Mouse (Mus musculus): Measurements from ENCODE around the gene Mrps36.
A peak's percentile ranks its signal among the peaks of the same experiment; 100 is the strongest.
"Not testable (repeated sequence)": the region's sequence is repeated elsewhere in the genome, so short reads cannot be mapped to it uniquely, and the experiment has no call there.

Gene Mrps36

GRCm38 (mm10) chr13:100732756-100733155 is 11.7 kb downstream of the Mrps36 start:
- no peak for DNase-seq (ENCODE audit: low spot score in 2 of 2)

GRCm38 (mm10) chr13:100731462-100732046 is 12.9 kb downstream of the Mrps36 start:
- DNase-seq (ENCODE audit: low spot score in 2 of 2) = not testable (repeated sequence)

DNA sequence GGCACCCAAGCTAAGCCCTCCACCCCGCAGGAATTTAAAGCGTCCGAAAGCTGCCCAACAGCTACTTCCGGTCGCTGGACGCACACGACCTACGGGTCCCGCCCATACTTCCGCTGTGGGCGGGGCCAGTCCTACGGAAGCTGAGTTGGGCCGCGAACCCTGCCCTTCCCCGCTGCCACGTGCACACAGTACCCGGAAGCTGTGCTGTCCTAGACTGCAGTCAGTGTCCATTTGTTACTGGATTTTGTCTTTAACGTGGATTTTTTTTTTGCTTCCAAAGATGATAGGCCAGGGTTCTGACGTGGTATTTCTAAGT is 13.6 kb downstream of the Mrps36 start, which contains the start of gene Cdk7:
Cdk7 (minus strand) TSS at position 79 of the 316 bp plus-strand sequence.
- peak; percentile 86 to 91 for DNase-seq (ENCODE audit: low spot score in 2 of 2)

DNA sequence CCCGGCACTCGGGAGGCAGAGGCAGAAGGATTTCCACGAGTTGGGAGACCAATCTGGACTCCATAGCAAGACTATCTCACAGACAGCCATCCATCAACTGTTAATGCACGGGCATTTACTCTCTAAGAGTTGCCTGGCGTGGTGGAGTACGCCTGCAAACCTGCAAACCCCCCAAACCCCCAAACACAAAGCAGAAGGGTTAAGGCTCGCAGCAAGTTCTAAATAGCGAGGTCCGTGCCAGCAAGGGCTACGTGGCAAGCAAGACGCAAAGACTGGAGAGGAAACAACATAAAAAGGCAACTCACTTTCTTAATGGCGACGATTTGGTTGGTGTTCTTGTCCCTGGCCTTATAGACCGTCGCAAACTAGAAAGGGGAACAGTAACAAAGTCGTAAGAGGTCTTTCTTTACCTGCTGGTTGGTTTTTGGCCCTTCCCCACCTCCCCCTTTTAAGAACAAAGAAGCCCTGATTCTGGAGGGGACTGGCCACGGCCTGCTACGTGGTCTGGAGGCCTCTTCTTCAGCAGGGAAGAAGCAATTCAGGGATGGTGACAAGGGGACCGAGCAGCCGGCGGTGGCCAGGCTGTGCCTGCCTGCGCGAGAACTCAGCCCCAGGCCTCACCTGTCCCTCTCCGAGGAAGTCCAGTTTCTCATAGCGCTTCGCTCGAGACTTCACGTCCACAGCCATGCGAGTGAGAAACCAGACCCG is 14.2 kb downstream of the Mrps36 start:
- peak in 1 of 2 experiments; percentile 9 for DNase-seq (ENCODE audit: low spot score in 2 of 2)

GRCm38 (mm10) chr13:100728530-100728929 is 15.9 kb downstream of the Mrps36 start:
- DNase-seq (ENCODE audit: low spot score in 2 of 2) = not testable (repeated sequence)

DNA sequence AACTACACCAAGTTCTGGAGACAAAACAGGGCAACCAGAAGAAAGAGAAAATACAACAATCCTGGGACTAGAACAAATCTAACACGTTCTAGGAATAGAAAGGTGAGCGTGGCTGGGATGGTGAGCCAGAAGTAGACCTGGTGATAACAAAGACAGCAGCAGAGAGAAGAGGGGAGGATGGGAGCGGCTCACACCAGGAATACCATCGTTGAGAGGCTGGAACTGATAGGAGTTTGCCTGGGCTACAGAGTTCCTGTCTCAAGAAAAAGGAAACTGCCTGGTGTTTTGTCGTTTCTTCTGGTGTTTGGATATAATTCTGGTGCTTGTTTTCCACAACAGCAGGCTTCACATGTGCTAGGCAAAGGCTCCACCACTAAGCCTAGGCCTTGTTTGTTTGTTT is 16.4 kb downstream of the Mrps36 start:
- DNase-seq (ENCODE audit: low spot score in 2 of 2) = no peak

DNA sequence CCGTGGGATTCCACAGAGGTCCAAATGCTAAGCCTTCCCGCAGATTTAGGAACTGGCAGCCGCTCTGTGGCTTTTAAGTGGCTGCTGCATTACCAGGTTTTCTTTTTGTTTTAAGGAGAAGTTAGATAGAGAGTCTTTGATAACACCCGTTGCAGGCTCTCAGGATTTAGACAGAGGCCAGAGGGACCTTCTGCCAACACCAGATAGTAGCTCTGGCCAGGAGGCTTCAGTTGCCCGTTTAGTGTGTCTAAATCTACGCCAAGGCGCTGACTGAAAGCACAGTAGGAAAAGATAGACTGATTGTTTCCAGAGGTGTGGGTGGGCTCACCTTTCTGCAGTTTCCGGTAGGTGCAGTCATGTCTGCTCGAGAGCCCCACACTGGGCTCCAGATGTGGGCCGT is 19.3 kb downstream of the Mrps36 start:
- no peak for DNase-seq (ENCODE audit: low spot score in 2 of 2)

- DNase-seq (ENCODE audit: low spot score in 2 of 2) = no peak
These were observed 20.3 kb downstream of the Mrps36 start for GRCm38 (mm10) chr13:100724051-100724754.

DNA sequence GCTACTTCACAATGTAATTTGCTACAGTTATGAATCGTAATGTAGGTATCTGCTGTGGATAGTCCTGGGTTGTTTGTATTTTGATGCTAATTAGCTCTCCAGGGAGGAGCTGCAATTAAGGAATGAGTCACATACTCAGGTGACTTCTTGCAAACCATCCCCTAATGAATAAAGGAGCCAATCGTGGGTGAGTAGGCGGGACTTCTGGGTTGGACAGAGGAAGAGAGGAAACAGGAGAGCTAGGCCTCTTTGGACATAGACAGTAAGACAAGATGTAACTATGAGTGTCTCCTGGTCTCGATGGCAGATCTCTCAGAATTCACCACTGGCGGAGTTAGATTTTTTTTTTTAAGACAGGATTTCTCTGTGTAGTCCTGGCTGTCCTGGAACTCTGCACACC is 22.8 kb downstream of the Mrps36 start:
- DNase-seq (ENCODE audit: low spot score in 2 of 2) = no peak

DNA sequence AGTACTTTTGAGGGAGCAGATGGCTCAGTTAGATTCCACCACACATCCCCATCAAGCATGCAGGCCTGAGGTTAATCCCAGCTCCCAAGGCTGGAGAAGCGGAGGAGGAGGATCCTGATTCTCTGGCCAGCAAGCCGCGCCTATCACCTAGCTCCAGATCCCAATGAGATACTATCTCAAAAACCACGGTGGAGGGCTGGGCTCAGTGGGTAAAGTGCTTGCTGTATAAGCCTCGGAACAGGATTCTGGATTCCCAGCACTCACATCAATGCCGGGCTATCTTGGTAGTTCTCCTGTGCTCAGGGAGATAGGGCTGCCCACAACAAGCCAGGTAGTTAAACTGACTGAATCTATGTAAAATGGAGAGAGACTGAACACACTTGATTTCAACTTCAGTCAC is 29.0 kb downstream of the Mrps36 start:
- DNase-seq (ENCODE audit: low spot score in 2 of 2) = no peak

DNA sequence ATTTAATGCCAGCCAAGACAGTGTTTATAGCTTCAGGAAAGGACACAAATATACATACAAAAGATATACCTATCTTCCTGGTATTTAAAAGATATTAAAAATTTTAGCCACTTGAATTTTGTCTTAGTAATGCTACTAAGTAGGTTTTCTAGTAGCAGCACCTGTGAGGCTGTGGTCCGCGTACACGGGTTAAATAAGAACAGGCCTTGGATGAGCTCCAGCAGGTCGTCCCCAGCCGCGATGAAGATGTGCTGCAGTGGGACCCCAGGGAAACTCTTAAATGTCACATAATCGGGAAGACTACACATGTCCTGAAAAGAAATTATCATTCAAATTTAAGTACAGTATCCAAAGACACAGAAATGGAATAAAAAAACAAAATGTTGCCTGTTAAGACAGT is 38.3 kb downstream of the Mrps36 start:
- no peak for DNase-seq (ENCODE audit: low spot score in 2 of 2)

DNA sequence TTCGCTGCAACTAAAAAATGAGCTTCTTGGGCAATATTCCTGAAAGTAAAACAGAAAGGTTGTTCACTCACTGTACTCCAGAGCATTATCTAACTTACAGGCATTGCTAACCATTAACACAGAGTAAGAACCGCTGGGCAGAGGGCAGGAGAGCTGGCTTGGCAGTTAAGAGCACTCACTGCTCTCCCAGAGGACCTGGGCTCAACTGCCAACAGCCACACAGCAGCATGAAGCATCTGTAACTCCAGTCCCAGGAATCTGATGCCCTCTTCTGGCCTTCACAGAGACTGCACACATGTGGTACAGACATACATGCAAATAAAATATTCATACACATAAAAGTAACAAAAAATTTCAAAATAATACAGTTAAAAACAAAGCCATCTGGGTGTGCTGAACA is 41.0 kb downstream of the Mrps36 start:
- DNase-seq (ENCODE audit: low spot score in 2 of 2) = no peak

GRCm38 (mm10) chr13:100698866-100699265 is 45.6 kb downstream of the Mrps36 start:
- DNase-seq (ENCODE audit: low spot score in 2 of 2) = no peak

DNA sequence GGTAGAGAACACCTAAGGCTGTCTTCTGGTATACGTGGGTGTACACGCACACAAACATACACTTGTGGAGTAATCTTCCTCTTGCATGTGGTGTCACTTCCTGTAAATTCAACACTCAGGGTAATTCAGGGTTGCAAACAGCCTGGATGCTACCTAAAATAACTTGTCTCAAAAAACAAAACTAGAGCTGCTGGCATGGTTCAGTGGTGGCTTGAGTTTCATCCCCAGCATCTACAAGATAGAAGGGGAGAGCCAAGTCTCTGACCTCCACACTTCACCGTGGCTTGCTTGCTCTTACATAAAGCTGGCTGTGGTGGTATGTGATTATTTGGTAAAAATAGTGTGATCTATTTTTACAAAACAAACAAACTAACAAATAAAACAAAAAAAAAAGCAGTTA is 46.9 kb downstream of the Mrps36 start:
- no peak for DNase-seq (ENCODE audit: low spot score in 2 of 2)

DNA sequence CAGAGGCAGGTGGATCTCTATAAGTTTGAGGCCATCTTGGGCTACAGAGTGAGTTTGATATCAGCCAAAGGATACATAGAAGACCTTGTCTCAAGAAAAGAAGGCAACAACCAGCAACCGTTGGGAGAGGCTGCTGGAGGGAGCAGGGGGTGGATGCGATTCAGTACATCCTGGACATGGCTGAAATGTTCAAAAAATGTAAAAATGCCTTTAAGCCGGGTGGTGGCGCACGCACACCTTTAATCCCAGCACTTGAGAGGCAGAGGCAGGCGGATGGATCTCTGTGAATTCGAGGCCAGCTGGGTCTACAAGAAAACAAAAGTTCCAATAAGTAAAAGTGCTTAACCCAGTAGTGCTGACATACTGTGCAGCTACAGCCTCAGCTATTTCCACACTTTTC is 56.9 kb downstream of the Mrps36 start:
- DNase-seq (ENCODE audit: low spot score in 2 of 2) = no peak
